Mouse (Mus musculus) lung, postnatal 0 days (tissue): ENCODE measurements around the gene Rxfp2.

Source experiments
- CTCF ChIP-seq: IDR thresholded peaks from 2 replicates; pipeline ENCODE4 v1.5.1; 2016; ENCODE audit warnings: antibody characterized with exemption, mild to moderate bottlenecking
- EP300 ChIP-seq: IDR thresholded peaks from 2 replicates; pipeline ENCODE4 v1.6.1; 2016; ENCODE audit warnings: antibody characterized with exemption, mild to moderate bottlenecking, control low read depth

DNA sequence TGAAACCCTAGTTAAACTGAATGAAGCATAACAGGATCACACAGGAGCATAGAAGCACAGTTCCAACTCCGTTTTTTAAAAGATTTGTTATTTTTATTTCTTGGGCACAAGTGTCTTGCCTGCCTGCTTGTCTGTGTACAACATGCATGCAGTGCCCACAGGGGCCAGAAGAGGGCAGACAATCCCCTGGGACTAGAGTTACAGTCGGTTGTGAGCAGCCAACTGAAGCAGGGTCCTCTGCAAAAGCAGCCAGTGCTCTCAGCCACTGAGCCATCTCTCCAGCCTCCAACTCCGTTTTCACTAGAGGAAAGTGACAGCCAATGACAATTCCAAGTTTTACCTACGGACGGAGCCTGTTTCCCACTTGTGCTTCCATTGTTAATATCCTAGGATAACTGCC, 33.4 kb downstream of the Rxfp2 start:
- TF ChIP-seq CTCF = peak; percentile 58
- TF ChIP-seq EP300 = no peak
